Mouse (Mus musculus) embryonic facial prominence, embryonic 14.5 days (tissue): ENCODE measurements around the gene Kif16b. TPM values are rescaled to one million over a fixed set of nuclear protein-coding genes. Genes with fewer than 3 reads are reported as not detected.

Source experiments
- ATAC-seq: fragments of 200-750 bp; cut with Nextera tagmentation; 2 replicates; pipeline ENCODE4 v1.8.0; 2017; ENCODE audit warnings: low read depth, moderate number of reproducible peaks, moderate TSS enrichment
- DNase-seq: peaks from one replicate; pipeline ENCODE4 v3.0.0-alpha.2; 2015; ENCODE audit warnings: low spot score
- H3K27ac ChIP-seq: fragments of 300-500 bp; sonication (generic); replicated peaks from 2 replicates; pipeline ENCODE4 v1.5.1; 2014; ENCODE audit warnings: low read depth, mild to moderate bottlenecking, low read length, moderate library complexity
- H3K27me3 ChIP-seq: fragments of 300-500 bp; sonication (generic); replicated peaks from 2 replicates; pipeline ENCODE4 v1.6.1; 2014; ENCODE audit warnings: low read length; ENCODE audit not compliant: control insufficient read depth, insufficient read depth
- H3K36me3 ChIP-seq: fragments of 300-500 bp; sonication (generic); 2 replicates; pipeline ENCODE4 v1.6.1; 2014; ENCODE audit warnings: low read length, mixed read lengths; ENCODE audit not compliant: control insufficient read depth, insufficient read depth
- H3K4me1 ChIP-seq: fragments of 300-500 bp; sonication (generic); 2 replicates; pipeline ENCODE4 v1.6.1; 2014; ENCODE audit warnings: antibody characterized with exemption, low read length; ENCODE audit not compliant: control insufficient read depth, insufficient read depth
- H3K4me2 ChIP-seq: fragments of 300-500 bp; sonication (generic); 2 replicates; pipeline ENCODE4 v1.6.1; 2014; ENCODE audit warnings: low read depth, mild to moderate bottlenecking, low read length, moderate library complexity, mixed read lengths
- H3K4me3 ChIP-seq: fragments of 300-500 bp; sonication (generic); 2 replicates; pipeline ENCODE4 v1.5.1; 2014; ENCODE audit warnings: low read depth, mild to moderate bottlenecking, low read length
- H3K9ac ChIP-seq: fragments of 300-500 bp; sonication (generic); 2 replicates; pipeline ENCODE4 v1.6.1; 2014; ENCODE audit warnings: low read depth, mild to moderate bottlenecking, low read length, moderate library complexity, mixed read lengths
- H3K9me3 ChIP-seq: fragments of 300-500 bp; sonication (generic); 2 replicates; pipeline ENCODE4 v1.6.1; 2016; ENCODE audit warnings: low read length; ENCODE audit not compliant: control insufficient read depth
- WGBS: fragments of 180-500 bp; shearing (Covaris S2); extraction: QIAGEN DNeasy Blood & Tissue Kit; methylation state at CpG from one replicate; pipeline ENCODE4 v1.1.7; 2014; 5-methylcytosine and 5-hydroxymethylcytosine counted together
- polyA plus RNA-seq: library from polyadenylated mRNA; unstranded; fragments of >200 nt; fragmentation: Nextera tagmentation; extraction: Ambion mirVana; gene quantifications from 2 replicates; pipeline ENCODE4 v1.2.1, GENCODE M21; 2014

Kif16b gene
- polyA plus RNA-seq, 1 experiment from 2014 or later, result 10.6 TPM

GRCm38 (mm10) chr2:142734046-142734445 lies 167.3 kb downstream of the Kif16b start:
- Histone ChIP-seq H3K9ac (no peak overlapping the region), H3K27ac (no peak overlapping the region), H3K36me3 (no peaks in the 10 kb centered on the region), H3K4me2 (no peak overlapping the region), H3K27me3 (no peaks in the 10 kb centered on the region), H3K4me1 (no peaks in the 10 kb centered on the region; the same call in 1 of the 2 replicates), H3K4me3 (no peak overlapping the region), H3K9me3 (no peaks in the 10 kb centered on the region)
- no peak for DNase-seq
- 90% methylated on average over 2 of the region's 2 CpGs for WGBS
- ATAC-seq, result no peak

- 93% methylated on average over 4 of the region's 4 CpGs for WGBS
- no peak for ATAC-seq
- Histone ChIP-seq H3K9me3 (no peaks in the 10 kb centered on the region), H3K4me1 (no peaks in the 10 kb centered on the region; the same call in 1 of the 2 replicates), H3K4me3 (no peak overlapping the region), H3K4me2 (no peak overlapping the region), H3K36me3 (no peaks in the 10 kb centered on the region), H3K27me3 (no peaks in the 10 kb centered on the region), H3K27ac (peak overlapping the region; percentile 49; the same call in 1 of the 2 replicates), H3K9ac (no peak overlapping the region)
- DNase-seq, result no peak
Measured at GRCm38 (mm10) chr2:142732370-142732769, 169.0 kb downstream of the Kif16b start.

GRCm38 (mm10) chr2:142731778-142732092 lies 169.6 kb downstream of the Kif16b start:
- H3K27ac ChIP-seq, result peak overlapping the region; percentile 49; the same call in 1 of the 2 replicates
- H3K4me2 ChIP-seq, result no peak overlapping the region
- H3K9me3 ChIP-seq, result no peaks in the 10 kb centered on the region
- ATAC-seq (peak; percentile 68; the same call in 1 of the 2 replicates), DNase-seq (peak; percentile 84)
- no peaks in the 10 kb centered on the region; the same call in 1 of the 2 replicates for H3K4me1 ChIP-seq
- no peaks in the 10 kb centered on the region for H3K27me3 ChIP-seq
- whole genome bisulfite sequencing, result 45% methylated on average over 1 of the region's 1 CpGs
- H3K4me3 ChIP-seq, result no peak overlapping the region
- H3K36me3 ChIP-seq, result no peaks in the 10 kb centered on the region
- no peak overlapping the region for H3K9ac ChIP-seq

GRCm38 (mm10) chr2:142731016-142731777 lies 170.1 kb downstream of the Kif16b start:
- Histone ChIP-seq H3K4me3 (no peak overlapping the region), H3K27ac (peak overlapping the region; percentile 52; the same call in 1 of the 2 replicates), H3K4me2 (no peak overlapping the region), H3K36me3 (no peaks in the 10 kb centered on the region), H3K27me3 (no peaks in the 10 kb centered on the region), H3K9me3 (no peaks in the 10 kb centered on the region), H3K4me1 (no peaks in the 10 kb centered on the region; the same call in 1 of the 2 replicates), H3K9ac (no peak overlapping the region)
- WGBS, result 70% methylated on average over 10 of the region's 10 CpGs
- DNase-seq, result no peak
- 0 out of 2 replicates have a peak, but pooled peaks have one; percentile 2 for ATAC-seq

GRCm38 (mm10) chr2:142724215-142725001 lies 176.9 kb downstream of the Kif16b start:
- H3K4me1 ChIP-seq, result no peaks in the 10 kb centered on the region
- no peak overlapping the region for H3K4me3 ChIP-seq
- ATAC-seq (no peak), DNase-seq (no peak)
- H3K4me2 ChIP-seq, result no peak overlapping the region
- no peak overlapping the region for H3K9ac ChIP-seq
- 73% methylated on average over 7 of the region's 7 CpGs for WGBS
- no peaks in the 10 kb centered on the region for H3K27me3 ChIP-seq
- H3K27ac ChIP-seq, result no peak overlapping the region
- no peaks in the 10 kb centered on the region for H3K9me3 ChIP-seq
- no peaks in the 10 kb centered on the region for H3K36me3 ChIP-seq

GRCm38 (mm10) chr2:142720174-142720573 lies 181.2 kb downstream of the Kif16b start:
- 77% methylated on average over 2 of the region's 2 CpGs for WGBS
- no peak for ATAC-seq
- Histone ChIP-seq H3K4me1 (no peaks in the 10 kb centered on the region), H3K36me3 (no peaks in the 10 kb centered on the region), H3K9me3 (no peaks in the 10 kb centered on the region), H3K4me2 (no peak overlapping the region), H3K27me3 (no peaks in the 10 kb centered on the region), H3K27ac (no peak overlapping the region), H3K4me3 (no peak overlapping the region), H3K9ac (no peak overlapping the region)
- no peak for DNase-seq

GRCm38 (mm10) chr2:142718998-142719397 lies 182.3 kb downstream of the Kif16b start:
- H3K36me3 ChIP-seq, result no peaks in the 10 kb centered on the region
- H3K4me1 ChIP-seq, result no peaks in the 10 kb centered on the region
- no peaks in the 10 kb centered on the region for H3K9me3 ChIP-seq
- no peak overlapping the region for H3K4me3 ChIP-seq
- no peaks in the 10 kb centered on the region for H3K27me3 ChIP-seq
- H3K27ac ChIP-seq, result no peak overlapping the region
- DNase-seq, result no peak
- no peak overlapping the region for H3K4me2 ChIP-seq
- no peak for ATAC-seq
- H3K9ac ChIP-seq, result no peak overlapping the region

- H3K27me3 ChIP-seq, result no peaks in the 10 kb centered on the region
- H3K36me3 ChIP-seq, result peaks cover 2% of the 10 kb centered on the region; the same call in 1 of the 2 replicates
- no peak overlapping the region for H3K4me3 ChIP-seq
- WGBS, result 40% methylated on average over 4 of the region's 4 CpGs
- no peak overlapping the region for H3K9ac ChIP-seq
- no peaks in the 10 kb centered on the region for H3K9me3 ChIP-seq
- H3K27ac ChIP-seq, result no peak overlapping the region
- ATAC-seq, result no peak
- H3K4me1 ChIP-seq, result no peaks in the 10 kb centered on the region
- H3K4me2 ChIP-seq, result no peak overlapping the region
- peak; percentile 57 for DNase-seq
Measured at GRCm38 (mm10) chr2:142717591-142717990, 183.7 kb downstream of the Kif16b start.
